Mouse (Mus musculus): ENCODE measurements around the gene Rundc3a.

DNA sequence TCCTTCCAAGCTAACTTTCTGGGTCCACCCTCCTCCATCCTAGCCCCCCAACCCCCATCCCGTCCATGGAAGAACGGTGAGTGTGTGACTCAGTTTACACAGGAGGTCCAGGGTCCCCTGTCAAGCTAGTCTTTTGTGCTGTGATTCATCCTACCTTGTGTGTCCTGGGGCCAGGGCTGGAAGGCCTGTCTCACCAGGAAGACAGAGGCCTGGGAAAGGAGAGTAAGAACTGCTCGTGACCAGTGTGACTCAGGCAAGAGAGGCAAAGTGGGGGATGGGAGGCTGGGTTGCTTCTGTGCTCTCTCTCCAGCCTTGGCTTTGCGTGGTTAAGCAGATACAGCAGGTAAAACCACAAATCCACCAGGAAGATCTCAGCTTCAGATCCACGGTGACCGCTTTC is 31.5 kb downstream of the Rundc3a start:
- TF ChIP-seq CTCF (IDR thresholded peaks at IDR 0.05; ENCODE audit: control insufficient read depth, insufficient read depth, insufficient replicate concordance, low read depth, low read length), result no peak
- no peak for TF ChIP-seq POLR2A (IDR thresholded peaks at IDR 0.05; ENCODE audit: control insufficient read depth, low read depth, low read length)
